Mouse (Mus musculus): Measurements from ENCODE around the gene Vapb.
"Not testable (repeated sequence)": the region's sequence is repeated elsewhere in the genome, so short reads cannot be mapped to it uniquely, and the experiment has no call there.

DNA sequence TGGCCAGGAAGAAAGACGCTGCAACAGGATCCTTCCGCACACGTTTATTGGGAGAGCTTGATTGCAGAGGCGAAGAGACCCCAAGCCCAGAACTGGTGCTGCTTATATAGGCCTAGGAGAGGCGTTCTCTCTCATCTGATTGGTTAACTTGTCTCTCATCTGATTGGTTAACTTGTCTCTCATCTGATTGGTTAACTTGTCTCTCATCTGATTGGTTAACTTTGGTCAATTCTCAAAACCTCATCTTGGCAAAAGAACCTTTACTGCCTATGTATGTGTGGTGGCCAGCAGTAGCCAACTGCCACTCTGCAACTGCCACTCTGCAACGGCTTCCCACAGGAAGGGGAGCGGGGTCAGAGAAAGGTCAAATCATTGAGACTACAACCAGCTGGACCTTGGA, 18.2 kb upstream of the Vapb start, which contains the start of gene 1700010B08Rik:
- not testable (repeated sequence) for TF ChIP-seq CTCF (conservative IDR thresholded peaks at IDR 0.05; ENCODE audit: insufficient read depth, insufficient read length, low read depth, low read length); POLR2A (IDR thresholded peaks at IDR 0.05; ENCODE audit: low read depth, low read length)
